Mouse (Mus musculus) midbrain, embryonic 12.5 days (tissue): Measurements from ENCODE around the gene Ndufs1. TPM values are rescaled to one million over a fixed set of nuclear protein-coding genes. Genes with fewer than 3 reads are reported as not detected.

Experiments used
- microRNA-seq: library from miRNA; unstranded; fragments of <30 nt; microRNA quantifications from one replicate; pipeline ENCODE4, GENCODE M21; 2017
- polyA plus RNA-seq: library from polyadenylated mRNA; unstranded; fragments of >200 nt; fragmentation: Nextera tagmentation; extraction: Ambion mirVana; gene quantifications from 2 replicates; pipeline ENCODE4 v1.2.1, GENCODE M21; 2016

The Ndufs1 gene
- polyA plus RNA-seq, 1 experiment from 2014 or later, result 133 TPM

Small RNA genes within 50 kb of the gene (microRNA-seq; reads per million reads assigned to microRNA genes)
- gene Gm24557 (not detected), gene Gm27512 (not detected)

Other genes with a start within 250 kb of the Ndufs1 start
- 11.8 and 12.4 TPM in 2 replicates for gene Ino80d, start 62.2 kb downstream of the Ndufs1 start, polyA plus RNA-seq
- gene Eef1b2, start within 50 bp of the Ndufs1 start, polyA plus RNA-seq, result 359 and 380 TPM in 2 replicates
- 0.15 and 0.20 TPM in 2 replicates for gene Gpr1, start 37.7 kb upstream of the Ndufs1 start, polyA plus RNA-seq
- gene Zdbf2, start 96.4 kb upstream of the Ndufs1 start, polyA plus RNA-seq, result 30.9 and 40.2 TPM in 2 replicates